Comparison of ENCODE assay signal across 14 mouse cellular contexts in the genomic region with DNA sequence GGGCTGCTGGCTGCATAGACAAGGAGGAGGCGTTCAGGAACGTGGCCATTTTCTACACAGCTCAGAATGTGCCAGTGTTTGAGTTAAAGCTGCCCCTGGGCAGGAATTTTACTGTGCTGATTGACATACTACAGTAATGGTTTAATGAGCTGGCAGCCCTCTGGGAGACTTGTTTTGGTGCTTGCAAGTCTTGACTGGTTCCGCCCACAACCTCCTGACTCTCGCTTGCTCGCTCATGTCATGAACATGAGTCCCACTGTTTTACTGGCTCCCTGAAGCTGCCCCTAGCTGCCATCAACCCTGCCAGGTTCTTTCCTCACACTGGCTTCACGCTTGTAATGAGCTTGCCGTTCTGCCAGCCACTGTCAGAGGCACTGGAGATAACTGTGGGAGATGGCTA. TPM values are rescaled to one million over a fixed set of nuclear protein-coding genes. Genes with fewer than 3 reads are reported as not detected.
A peak's percentile ranks its signal among the peaks of the same experiment; 100 is the strongest.
DNase-seq lines count a peak whose midpoint lies in the region; ATAC-seq and TF ChIP-seq lines count a peak whose summit lies in the region.
"Had no signal": no experiment of that assay in that cellular context is flagged by ENCODE, and none has a peak within 500 bp of the region (broad histone marks: within the 10 kb centered on the region; RNA-seq: fewer than 3 reads in every experiment).

No protein-coding gene starts in this region.

- 62% methylated on average over 7 of the region's 7 CpGs for WGBS in hindbrain, postnatal 0 days
- whole genome bisulfite sequencing in hindbrain, embryonic 10.5 days: 86% methylated on average over 7 of the region's 7 CpGs
- 59% methylated on average over 7 of the region's 7 CpGs for WGBS in liver, embryonic 12.5 days (ENCODE audit: insufficient replicate concordance)

- H3K27ac ChIP-seq in hindbrain, postnatal 0 days: no peak overlapping the region
- H3K27ac ChIP-seq in hindbrain, embryonic 10.5 days: no peak overlapping the region
- H3K27ac ChIP-seq in liver, embryonic 12.5 days: no peak overlapping the region
- H3K27ac ChIP-seq: lung, embryonic 15.5 days had no signal

- TF ChIP-seq CTCF in hindbrain, postnatal 0 days (IDR thresholded peaks at IDR 0.05; ENCODE audit: low read depth): no peak

- H3K9ac ChIP-seq in hindbrain, postnatal 0 days (replicated peaks; ENCODE audit: low read length): no peak overlapping the region
- no peak overlapping the region for H3K9ac ChIP-seq in liver, embryonic 12.5 days
- H3K9ac ChIP-seq: lung, embryonic 15.5 days had no signal

- H3K4me1 ChIP-seq in hindbrain, postnatal 0 days (ENCODE audit: insufficient read depth, low read length): no peaks in the 10 kb centered on the region
- H3K4me1 ChIP-seq in hindbrain, embryonic 10.5 days (replicated peaks): no peaks in the 10 kb centered on the region
- H3K4me1 ChIP-seq in liver, embryonic 12.5 days: no peaks in the 10 kb centered on the region
- H3K4me1 ChIP-seq: lung, embryonic 15.5 days had no signal

- peak; percentile 21 for DNase-seq in hindbrain, postnatal 0 days (ENCODE audit: low spot score)
- no peak for DNase-seq in hindbrain, embryonic 10.5 days (ENCODE audit: low spot score)
- peak; percentile 18 to 37 for DNase-seq in urinary bladder, adult 18-20 months (ENCODE audit: low spot score in 2 of 2)
- no peak for DNase-seq in urinary bladder, adult 2 months (ENCODE audit: low spot score)
- DNase-seq in layer of hippocampus, adult 8-10 months (ENCODE audit: low spot score in 2 of 2): peak; percentile 14 to 31
- peak; percentile 55 for DNase-seq in telencephalon, adult 2 months (ENCODE audit: low read depth, low spot score)
- DNase-seq: embryo, embryonic 11 days; gastrocnemius, postnatal 36 days had no signal

- no peaks in the 10 kb centered on the region for H3K27me3 ChIP-seq in hindbrain, postnatal 0 days (ENCODE audit: insufficient read depth, low read length)
- H3K27me3 ChIP-seq in hindbrain, embryonic 10.5 days (ENCODE audit: insufficient read depth, poor library complexity, severe bottlenecking): no peaks in the 10 kb centered on the region
- no peaks in the 10 kb centered on the region for H3K27me3 ChIP-seq in liver, embryonic 12.5 days (replicated peaks)
- H3K27me3 ChIP-seq: lung, embryonic 15.5 days had no signal

- ATAC-seq in hindbrain, postnatal 0 days: no peak
- no peak for ATAC-seq in liver, embryonic 12.5 days
- ATAC-seq in megakaryocyte progenitor cell, adult 5-6 weeks (replicated peaks; ENCODE audit: poor library complexity): no peak
- ATAC-seq: midbrain, embryonic 16.5 days had no signal

- no peak overlapping the region for H3K4me2 ChIP-seq in hindbrain, postnatal 0 days (ENCODE audit: low read depth, low read length)
- no peak overlapping the region for H3K4me2 ChIP-seq in liver, embryonic 12.5 days
- H3K4me2 ChIP-seq: lung, embryonic 15.5 days had no signal

- no peak overlapping the region for H3K4me3 ChIP-seq in hindbrain, postnatal 0 days (ENCODE audit: low read length)
- no peak overlapping the region for H3K4me3 ChIP-seq in hindbrain, embryonic 10.5 days
- no peak overlapping the region for H3K4me3 ChIP-seq in liver, embryonic 12.5 days
- H3K4me3 ChIP-seq: lung, embryonic 15.5 days had no signal

- no peaks in the 10 kb centered on the region for H3K36me3 ChIP-seq in hindbrain, postnatal 0 days (ENCODE audit: insufficient read depth, low read length)
- no peaks in the 10 kb centered on the region for H3K36me3 ChIP-seq in hindbrain, embryonic 10.5 days
- no peaks in the 10 kb centered on the region for H3K36me3 ChIP-seq in liver, embryonic 12.5 days
- H3K36me3 ChIP-seq: lung, embryonic 15.5 days had no signal

- H3K9me3 ChIP-seq in hindbrain, postnatal 0 days (ENCODE audit: low read length): no peaks in the 10 kb centered on the region
- H3K9me3 ChIP-seq in hindbrain, embryonic 10.5 days: peaks cover 6% of the 10 kb centered on the region; the same call in 1 of the 2 replicates
- no peaks in the 10 kb centered on the region for H3K9me3 ChIP-seq in liver, embryonic 12.5 days (replicated peaks)
- H3K9me3 ChIP-seq: lung, embryonic 15.5 days had no signal

RNA-seq across cellular contexts. Expression of a gene that starts 13.2 kb away (rescaled TPM):
- total RNA-seq in hindbrain, postnatal 0 days (2014; rRNA removed): 0.97 and 1.7 TPM in 2 replicates
- 0.82 and 0.91 TPM in 2 replicates for polyA plus RNA-seq in hindbrain, postnatal 0 days (2015; fragmentation: Nextera tagmentation; extraction: Ambion mirVana)
- polyA plus RNA-seq in hindbrain, embryonic 10.5 days (2016; fragmentation: Nextera tagmentation; extraction: Ambion mirVana): 0.03 and 0.32 TPM in 2 replicates
- 1.3 TPM in 2 replicates for polyA plus RNA-seq in urinary bladder, adult 2 months (2012; rRNA removed)
- total RNA-seq in layer of hippocampus, adult 8-10 months (2022): 1 to 10 TPM; 1.3 to 1.8 (median 1.7) TPM
- polyA plus RNA-seq in liver, embryonic 12.5 days (2016; fragmentation: Nextera tagmentation; extraction: Ambion mirVana): 0.06 and 0.35 TPM in 2 replicates
- total RNA-seq in megakaryocyte progenitor cell, adult 5-6 weeks (2015): not detected in 2 replicates
- total RNA-seq in megakaryocyte progenitor cell, adult 5-6 weeks (2017): not detected in 2 replicates
- total RNA-seq: CH12.LX had no signal

RNA-seq across cellular contexts. Expression of a gene that starts 34.3 kb away (rescaled TPM):
- 162 and 169 TPM in 2 replicates for total RNA-seq in hindbrain, postnatal 0 days (2014; rRNA removed)
- 256 and 261 TPM in 2 replicates for polyA plus RNA-seq in hindbrain, postnatal 0 days (2015; fragmentation: Nextera tagmentation; extraction: Ambion mirVana)
- polyA plus RNA-seq in hindbrain, embryonic 10.5 days (2016; fragmentation: Nextera tagmentation; extraction: Ambion mirVana): 436 and 447 TPM in 2 replicates
- 143 and 175 TPM in 2 replicates for polyA plus RNA-seq in urinary bladder, adult 2 months (2012; rRNA removed)
- 100 to 1,000 TPM; 130 to 135 (median 134) TPM for total RNA-seq in layer of hippocampus, adult 8-10 months (2022)
- polyA plus RNA-seq in liver, embryonic 12.5 days (2016; fragmentation: Nextera tagmentation; extraction: Ambion mirVana): 207 and 217 TPM in 2 replicates
- 151 and 170 TPM in 2 replicates for total RNA-seq in megakaryocyte progenitor cell, adult 5-6 weeks (2015)
- total RNA-seq in megakaryocyte progenitor cell, adult 5-6 weeks (2017): 142 and 166 TPM in 2 replicates

RNA-seq across cellular contexts. Expression of a gene that starts 45.1 kb away (rescaled TPM):
- 0.05 TPM in 1 of 2 replicates, not detected in the other for total RNA-seq in hindbrain, postnatal 0 days (2014; rRNA removed)
- polyA plus RNA-seq in hindbrain, postnatal 0 days (2015; fragmentation: Nextera tagmentation; extraction: Ambion mirVana): 0.16 and 0.19 TPM in 2 replicates
- polyA plus RNA-seq in hindbrain, embryonic 10.5 days (2016; fragmentation: Nextera tagmentation; extraction: Ambion mirVana): 0.09 and 0.13 TPM in 2 replicates
- polyA plus RNA-seq in urinary bladder, adult 2 months (2012; rRNA removed): 0.01 TPM in 1 of 2 replicates, not detected in the other
- not detected for total RNA-seq in layer of hippocampus, adult 8-10 months (2022)
- polyA plus RNA-seq in liver, embryonic 12.5 days (2016; fragmentation: Nextera tagmentation; extraction: Ambion mirVana): 0.01 TPM in 1 of 2 replicates, not detected in the other
- total RNA-seq in megakaryocyte progenitor cell, adult 5-6 weeks (2015): not detected in 2 replicates
- total RNA-seq in megakaryocyte progenitor cell, adult 5-6 weeks (2017): not detected in 2 replicates
- total RNA-seq: gastrocnemius, postnatal 36 days; left cerebral cortex, postnatal 10 days had no signal

Comparison
In these comparisons a context has a peak if more than half of its experiments do, and no peak if none do; other contexts are left out.
1. DNase-seq: peak in hindbrain, postnatal 0 days (single experiment), urinary bladder, adult 18-20 months (2 of 2), layer of hippocampus, adult 8-10 months (2 of 2) and telencephalon, adult 2 months (single experiment); none in hindbrain, embryonic 10.5 days (single experiment) and urinary bladder, adult 2 months (single experiment).